Mouse (Mus musculus): ENCODE measurements at regions not wholly inside any gene's neighbourhood (a gene's known extent, or its start where the extent isn't known, plus 50 kb on each side); places are given as distances from the start of the nearest gene placed in this dataset.
"Not testable (repeated sequence)": the region's sequence is repeated elsewhere in the genome, so short reads cannot be mapped to it uniquely, and the experiment has no call there.

- no peak; the same call in 1 of the 2 replicates for ATAC-seq (replicated peaks; ENCODE audit: extremely low read depth, insufficient read depth, low FRiP score)
- WGBS, result 48% methylated on average over 11 of the region's 11 CpGs
- H3K4me3 ChIP-seq (ENCODE audit: low read length), result no peak overlapping the region
- peak overlapping the region; percentile 61 for H3K9ac ChIP-seq (ENCODE audit: low read length)
- peaks cover 64% of the 10 kb centered on the region for H3K4me1 ChIP-seq (ENCODE audit: control insufficient read depth, insufficient read depth, low read length)
- H3K36me3 ChIP-seq (ENCODE audit: control insufficient read depth, insufficient read depth), result no peaks in the 10 kb centered on the region
- H3K27ac ChIP-seq (ENCODE audit: low read length), result peak overlapping the region; percentile 85
- no peak overlapping the region for H3K4me2 ChIP-seq (ENCODE audit: low read depth, low read length)
- no peaks in the 10 kb centered on the region for H3K27me3 ChIP-seq (ENCODE audit: control insufficient read depth, insufficient read depth, low read length)
- no peaks in the 10 kb centered on the region for H3K9me3 ChIP-seq (replicated peaks; ENCODE audit: control insufficient read depth, low read length)
Measured at GRCm38 (mm10) chr12:79988401-79989358, 124.1 kb downstream of the Zfp36l1 start.

- H3K4me3 ChIP-seq (ENCODE audit: low read length), result no peak overlapping the region
- no peak for ATAC-seq (replicated peaks; ENCODE audit: extremely low read depth, insufficient read depth, low FRiP score)
- peaks cover 63% of the 10 kb centered on the region for H3K4me1 ChIP-seq (ENCODE audit: control insufficient read depth, insufficient read depth, low read length)
- 18% methylated on average over 9 of the region's 9 CpGs for WGBS
- peak overlapping the region; percentile 66 for H3K9ac ChIP-seq (ENCODE audit: low read length)
- H3K27ac ChIP-seq (ENCODE audit: low read length), result peak overlapping the region; percentile 94
- no peaks in the 10 kb centered on the region for H3K27me3 ChIP-seq (ENCODE audit: control insufficient read depth, insufficient read depth, low read length)
- H3K4me2 ChIP-seq (ENCODE audit: low read depth, low read length), result 0 out of 2 replicates have a peak overlapping the region, but pooled peaks have one; percentile 2
- no peaks in the 10 kb centered on the region for H3K36me3 ChIP-seq (ENCODE audit: control insufficient read depth, insufficient read depth)
- no peaks in the 10 kb centered on the region for H3K9me3 ChIP-seq (replicated peaks; ENCODE audit: control insufficient read depth, low read length)
Measured at GRCm38 (mm10) chr12:79986241-79986976, 126.4 kb downstream of the Zfp36l1 start.

- H3K9ac ChIP-seq (ENCODE audit: low read length), result no peak overlapping the region
- no peaks in the 10 kb centered on the region for H3K9me3 ChIP-seq (replicated peaks; ENCODE audit: control insufficient read depth, low read length)
- peak; percentile 68 for ATAC-seq (replicated peaks; ENCODE audit: extremely low read depth, insufficient read depth, low FRiP score)
- peak overlapping the region; percentile 76 for H3K27ac ChIP-seq (ENCODE audit: low read length)
- H3K36me3 ChIP-seq (ENCODE audit: control insufficient read depth, insufficient read depth), result no peaks in the 10 kb centered on the region
- H3K4me2 ChIP-seq (ENCODE audit: low read depth, low read length), result no peak overlapping the region
- 51% methylated on average over 5 of the region's 5 CpGs for WGBS
- no peaks in the 10 kb centered on the region for H3K27me3 ChIP-seq (ENCODE audit: control insufficient read depth, insufficient read depth, low read length)
- peaks cover 55% of the 10 kb centered on the region for H3K4me1 ChIP-seq (ENCODE audit: control insufficient read depth, insufficient read depth, low read length)
- H3K4me3 ChIP-seq (ENCODE audit: low read length), result no peak overlapping the region
Measured at GRCm38 (mm10) chr12:79984985-79985747, 127.6 kb downstream of the Zfp36l1 start.

GRCm38 (mm10) chr12:79984025-79984790 lies 128.6 kb downstream of the Zfp36l1 start:
- no peak for ATAC-seq (replicated peaks; ENCODE audit: extremely low read depth, insufficient read depth, low FRiP score)

GRCm38 (mm10) chr12:79983232-79983631 lies 129.6 kb downstream of the Zfp36l1 start:
- no peak for ATAC-seq (replicated peaks; ENCODE audit: extremely low read depth, insufficient read depth, low FRiP score)
- H3K36me3 ChIP-seq (ENCODE audit: control insufficient read depth, insufficient read depth), result no peaks in the 10 kb centered on the region
- H3K4me3 ChIP-seq (ENCODE audit: low read length), result no peak overlapping the region
- no peaks in the 10 kb centered on the region for H3K27me3 ChIP-seq (ENCODE audit: control insufficient read depth, insufficient read depth, low read length)
- H3K27ac ChIP-seq (ENCODE audit: low read length), result no peak overlapping the region
- H3K4me1 ChIP-seq (ENCODE audit: control insufficient read depth, insufficient read depth, low read length), result peaks cover 37% of the 10 kb centered on the region
- WGBS, result 49% methylated on average over 6 of the region's 6 CpGs
- no peak overlapping the region for H3K9ac ChIP-seq (ENCODE audit: low read length)
- no peaks in the 10 kb centered on the region for H3K9me3 ChIP-seq (replicated peaks; ENCODE audit: control insufficient read depth, low read length)
- no peak overlapping the region for H3K4me2 ChIP-seq (ENCODE audit: low read depth, low read length)

More at GRCm38 (mm10) chr12:79984025-79984790, 128.6 kb downstream of the Zfp36l1 start:
- no peaks in the 10 kb centered on the region for H3K36me3 ChIP-seq (ENCODE audit: control insufficient read depth, insufficient read depth)
- peaks cover 46% of the 10 kb centered on the region for H3K4me1 ChIP-seq (ENCODE audit: control insufficient read depth, insufficient read depth, low read length)
- H3K4me2 ChIP-seq (ENCODE audit: low read depth, low read length), result no peak overlapping the region
- peak overlapping the region; percentile 76 for H3K27ac ChIP-seq (ENCODE audit: low read length)
- no peak overlapping the region for H3K9ac ChIP-seq (ENCODE audit: low read length)
- 57% methylated on average over 10 of the region's 10 CpGs for WGBS
- no peak overlapping the region for H3K4me3 ChIP-seq (ENCODE audit: low read length)
- H3K9me3 ChIP-seq (replicated peaks; ENCODE audit: control insufficient read depth, low read length), result no peaks in the 10 kb centered on the region
- no peaks in the 10 kb centered on the region for H3K27me3 ChIP-seq (ENCODE audit: control insufficient read depth, insufficient read depth, low read length)

- H3K36me3 ChIP-seq (ENCODE audit: control insufficient read depth, insufficient read depth); H3K27ac ChIP-seq (ENCODE audit: low read length); ATAC-seq (replicated peaks; ENCODE audit: extremely low read depth, insufficient read depth, low FRiP score); H3K4me2 ChIP-seq (ENCODE audit: low read depth, low read length); H3K4me3 ChIP-seq (ENCODE audit: low read length); H3K9ac ChIP-seq (ENCODE audit: low read length); H3K27me3 ChIP-seq (ENCODE audit: control insufficient read depth, insufficient read depth, low read length); H3K9me3 ChIP-seq (replicated peaks; ENCODE audit: control insufficient read depth, low read length): not testable (repeated sequence)
- WGBS, result 74% methylated on average over 1 of the region's 1 CpGs
- H3K4me1 ChIP-seq (ENCODE audit: control insufficient read depth, insufficient read depth, low read length), result peaks cover 37% of the 10 kb centered on the region
Measured at GRCm38 (mm10) chr12:79982497-79982896, 130.3 kb downstream of the Zfp36l1 start.

GRCm38 (mm10) chr12:79980711-79981110 lies 132.1 kb downstream of the Zfp36l1 start:
- Histone ChIP-seq H3K27me3 (ENCODE audit: control insufficient read depth, insufficient read depth, low read length) (no peaks in the 10 kb centered on the region), H3K9ac (ENCODE audit: low read length) (no peak overlapping the region), H3K4me3 (ENCODE audit: low read length) (no peak overlapping the region), H3K27ac (ENCODE audit: low read length) (no peak overlapping the region), H3K9me3 (replicated peaks; ENCODE audit: control insufficient read depth, low read length) (no peaks in the 10 kb centered on the region), H3K4me2 (ENCODE audit: low read depth, low read length) (no peak overlapping the region), H3K4me1 (ENCODE audit: control insufficient read depth, insufficient read depth, low read length) (peaks cover 28% of the 10 kb centered on the region), H3K36me3 (ENCODE audit: control insufficient read depth, insufficient read depth) (no peaks in the 10 kb centered on the region)
- WGBS, result 49% methylated on average over 4 of the region's 4 CpGs
- no peak for ATAC-seq (replicated peaks; ENCODE audit: extremely low read depth, insufficient read depth, low FRiP score)

- Histone ChIP-seq H3K4me2 (ENCODE audit: low read depth, low read length) (no peak overlapping the region), H3K9me3 (replicated peaks; ENCODE audit: control insufficient read depth, low read length) (no peaks in the 10 kb centered on the region), H3K9ac (ENCODE audit: low read length) (no peak overlapping the region), H3K27me3 (ENCODE audit: control insufficient read depth, insufficient read depth, low read length) (no peaks in the 10 kb centered on the region), H3K27ac (ENCODE audit: low read length) (no peak overlapping the region), H3K4me3 (ENCODE audit: low read length) (no peak overlapping the region), H3K36me3 (ENCODE audit: control insufficient read depth, insufficient read depth) (no peaks in the 10 kb centered on the region), H3K4me1 (ENCODE audit: control insufficient read depth, insufficient read depth, low read length) (peaks cover 22% of the 10 kb centered on the region)
- no peak for ATAC-seq (replicated peaks; ENCODE audit: extremely low read depth, insufficient read depth, low FRiP score)
- 96% methylated on average over 3 of the region's 3 CpGs for WGBS
Measured at GRCm38 (mm10) chr12:79977136-79977535, 135.7 kb downstream of the Zfp36l1 start.
